Comparison of ENCODE assay signal across 10 mouse cellular contexts in the genomic region with DNA sequence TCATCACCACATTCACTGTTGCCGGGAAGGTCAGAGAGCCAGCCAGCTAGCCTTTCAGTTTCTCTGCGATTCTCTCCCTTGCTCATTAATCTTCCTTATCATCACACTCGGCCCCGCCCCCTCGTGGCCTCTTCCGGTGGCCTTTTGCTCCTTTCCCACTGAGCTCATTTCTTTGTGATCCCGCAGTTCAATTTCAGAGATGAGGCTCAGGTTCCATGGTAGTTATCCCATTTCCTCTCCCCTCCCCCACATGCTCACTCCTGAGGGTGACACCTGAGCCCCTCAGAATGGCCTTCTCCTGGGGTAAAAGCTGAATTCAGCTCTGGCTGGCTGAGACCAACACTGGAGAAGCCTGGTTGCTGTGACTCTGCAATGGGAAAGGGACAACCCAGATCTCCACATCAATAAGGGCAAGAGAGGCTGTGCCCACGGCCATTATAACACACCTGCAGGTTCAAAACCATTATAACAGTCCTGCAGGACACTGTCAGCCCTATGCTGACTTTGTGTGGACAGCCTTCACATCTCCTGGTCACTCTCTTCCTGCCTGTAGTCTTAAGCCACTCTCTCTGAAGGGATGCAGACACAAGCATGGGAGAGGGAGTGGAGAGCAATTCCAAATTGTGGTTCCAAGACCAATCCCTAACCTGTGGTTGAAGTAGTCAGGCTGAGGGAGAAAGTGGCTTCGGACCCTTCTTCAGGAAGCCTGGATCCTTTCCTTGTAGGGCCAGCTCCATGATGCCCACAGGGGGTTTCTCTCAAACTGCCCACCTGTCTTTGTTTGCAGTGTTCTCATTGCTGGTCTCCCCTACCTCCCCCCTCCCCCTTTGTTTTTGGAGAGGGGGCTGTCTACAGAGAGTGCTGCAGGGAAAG. TPM values are rescaled to one million over a fixed set of nuclear protein-coding genes. Genes with fewer than 3 reads are reported as not detected.
DNase-seq lines count a peak whose midpoint lies in the region; ATAC-seq and TF ChIP-seq lines count a peak whose summit lies in the region.
"Had no signal": no experiment of that assay in that cellular context is flagged by ENCODE, and none has a peak within 500 bp of the region (broad histone marks: within the 10 kb centered on the region; RNA-seq: fewer than 3 reads in every experiment).

No protein-coding gene starts in this region.

- H3K36me3 ChIP-seq in lung, embryonic 14.5 days (ENCODE audit: insufficient read depth): no peaks in the 10 kb centered on the region
- H3K36me3 ChIP-seq in embryonic facial prominence, embryonic 15.5 days: no peaks in the 10 kb centered on the region
- peaks cover 3% of the 10 kb centered on the region for H3K36me3 ChIP-seq in kidney, embryonic 15.5 days
- no peaks in the 10 kb centered on the region for H3K36me3 ChIP-seq in midbrain, embryonic 13.5 days

- WGBS in lung, embryonic 14.5 days: 8% methylated on average over 9 of the region's 9 CpGs
- 10% methylated on average over 9 of the region's 9 CpGs for WGBS in embryonic facial prominence, embryonic 15.5 days
- WGBS in kidney, embryonic 15.5 days: 3% methylated on average over 9 of the region's 9 CpGs
- WGBS in midbrain, embryonic 13.5 days: 3% methylated on average over 9 of the region's 9 CpGs

- no peaks in the 10 kb centered on the region for H3K9me3 ChIP-seq in lung, embryonic 14.5 days (ENCODE audit: low read depth, low read length)
- no peaks in the 10 kb centered on the region for H3K9me3 ChIP-seq in embryonic facial prominence, embryonic 15.5 days (replicated peaks)
- H3K9me3 ChIP-seq in kidney, embryonic 15.5 days (replicated peaks): no peaks in the 10 kb centered on the region
- H3K9me3 ChIP-seq in midbrain, embryonic 13.5 days: no peaks in the 10 kb centered on the region

- H3K27me3 ChIP-seq in lung, embryonic 14.5 days (ENCODE audit: insufficient read depth, low read length): no peaks in the 10 kb centered on the region
- H3K27me3 ChIP-seq in embryonic facial prominence, embryonic 15.5 days: no peaks in the 10 kb centered on the region
- H3K27me3 ChIP-seq in kidney, embryonic 15.5 days: no peaks in the 10 kb centered on the region
- no peaks in the 10 kb centered on the region for H3K27me3 ChIP-seq in midbrain, embryonic 13.5 days
- H3K27me3 ChIP-seq: Patski had no signal

- ATAC-seq in lung, embryonic 14.5 days (ENCODE audit: insufficient read depth): no peak
- ATAC-seq in embryonic facial prominence, embryonic 15.5 days (ENCODE audit: insufficient number of reproducible peaks, low FRiP score, low TSS enrichment, low read depth): no peak
- peak; percentile 47 for ATAC-seq in kidney, embryonic 15.5 days (replicated peaks; ENCODE audit: low FRiP score)
- peak; percentile 41 for ATAC-seq in midbrain, embryonic 13.5 days
- ATAC-seq: Patski had no signal

- TF ChIP-seq CTCF in lung, embryonic 14.5 days (IDR thresholded peaks at IDR 0.05; ENCODE audit: low read depth): no peak

- peak overlapping the region; percentile 28; the same call in 1 of the 2 replicates for H3K27ac ChIP-seq in lung, embryonic 14.5 days (ENCODE audit: low read depth)
- H3K27ac ChIP-seq in embryonic facial prominence, embryonic 15.5 days (replicated peaks): 0 out of 2 replicates have a peak overlapping the region, but pooled peaks have one; percentile 11
- peak overlapping the region; percentile 87 for H3K27ac ChIP-seq in kidney, embryonic 15.5 days
- H3K27ac ChIP-seq in midbrain, embryonic 13.5 days: peak overlapping the region; percentile 86
- H3K27ac ChIP-seq: macrophage had no signal

- no peak overlapping the region for H3K4me3 ChIP-seq in lung, embryonic 14.5 days (ENCODE audit: low read depth, low read length)
- no peak overlapping the region for H3K4me3 ChIP-seq in embryonic facial prominence, embryonic 15.5 days (replicated peaks)
- H3K4me3 ChIP-seq in kidney, embryonic 15.5 days (replicated peaks): peak overlapping the region; percentile 12; the same call in 1 of the 2 replicates
- H3K4me3 ChIP-seq in midbrain, embryonic 13.5 days (replicated peaks): peak overlapping the region; percentile 12; the same call in 1 of the 2 replicates

- H3K4me1 ChIP-seq in lung, embryonic 14.5 days (ENCODE audit: insufficient read depth): peaks cover 18% of the 10 kb centered on the region
- peaks cover 51% of the 10 kb centered on the region for H3K4me1 ChIP-seq in embryonic facial prominence, embryonic 15.5 days
- peaks cover 51% of the 10 kb centered on the region for H3K4me1 ChIP-seq in kidney, embryonic 15.5 days
- H3K4me1 ChIP-seq in midbrain, embryonic 13.5 days (replicated peaks): peaks cover 42% of the 10 kb centered on the region

- peak overlapping the region; percentile 25; the same call in 1 of the 2 replicates for H3K4me2 ChIP-seq in lung, embryonic 14.5 days
- peak overlapping the region; percentile 21; the same call in 1 of the 2 replicates for H3K4me2 ChIP-seq in embryonic facial prominence, embryonic 15.5 days (replicated peaks)
- peak overlapping the region; percentile 52 for H3K4me2 ChIP-seq in kidney, embryonic 15.5 days
- peak overlapping the region; percentile 38 for H3K4me2 ChIP-seq in midbrain, embryonic 13.5 days (replicated peaks)

- H3K9ac ChIP-seq in lung, embryonic 14.5 days: no peak overlapping the region
- H3K9ac ChIP-seq in embryonic facial prominence, embryonic 15.5 days: no peak overlapping the region
- no peak overlapping the region for H3K9ac ChIP-seq in kidney, embryonic 15.5 days
- peak overlapping the region; percentile 42 for H3K9ac ChIP-seq in midbrain, embryonic 13.5 days (replicated peaks)

- DNase-seq in lung, embryonic 14.5 days: peak; percentile 17
- DNase-seq in lung, adult 18-20 months: no peak
- DNase-seq in right cerebral cortex, adult 2 months (ENCODE audit: low spot score in 2 of 2): no peak
- DNase-seq in cerebellum, postnatal 10 days: no peak
- no peak for DNase-seq in layer of hippocampus, postnatal 25 days (ENCODE audit: extremely low spot score in 1 of 2, low spot score in 1 of 2)

RNA-seq across cellular contexts. Expression of gene Lrrc75a, which starts 18.7 kb away (rescaled TPM):
- 14.1 and 16.4 TPM in 2 replicates for polyA plus RNA-seq in lung, embryonic 14.5 days (2014; fragmentation: Nextera tagmentation; extraction: Ambion mirVana)
- 16.2 and 16.3 TPM in 2 replicates for polyA plus RNA-seq in embryonic facial prominence, embryonic 15.5 days (2015; fragmentation: Nextera tagmentation; extraction: Ambion mirVana)
- polyA plus RNA-seq in kidney, embryonic 15.5 days (2015; fragmentation: Nextera tagmentation; extraction: Ambion mirVana): 14.3 and 15.7 TPM in 2 replicates
- 8.2 and 11.4 TPM in 2 replicates for polyA plus RNA-seq in midbrain, embryonic 13.5 days (2015; fragmentation: Nextera tagmentation; extraction: Ambion mirVana)
- 1 to 10 TPM; 8.1 to 9.9 TPM for total RNA-seq in layer of hippocampus, postnatal 25 days (2021)

RNA-seq across cellular contexts. Expression of gene Mmgt2, which starts 18.9 kb away (rescaled TPM):
- polyA plus RNA-seq in lung, embryonic 14.5 days (2014; fragmentation: Nextera tagmentation; extraction: Ambion mirVana): 42.7 and 42.8 TPM in 2 replicates
- 51.4 and 52.4 TPM in 2 replicates for polyA plus RNA-seq in embryonic facial prominence, embryonic 15.5 days (2015; fragmentation: Nextera tagmentation; extraction: Ambion mirVana)
- 67.3 and 70.4 TPM in 2 replicates for polyA plus RNA-seq in kidney, embryonic 15.5 days (2015; fragmentation: Nextera tagmentation; extraction: Ambion mirVana)
- 23.0 and 25.2 TPM in 2 replicates for polyA plus RNA-seq in midbrain, embryonic 13.5 days (2015; fragmentation: Nextera tagmentation; extraction: Ambion mirVana)
- 10 to 100 TPM; 16.5 to 17.9 TPM for total RNA-seq in layer of hippocampus, postnatal 25 days (2021)

RNA-seq across cellular contexts. Expression of gene Trpv2, which starts 55.3 kb away (rescaled TPM):
- 3.9 and 4.2 TPM in 2 replicates for polyA plus RNA-seq in lung, embryonic 14.5 days (2014; fragmentation: Nextera tagmentation; extraction: Ambion mirVana)
- polyA plus RNA-seq in embryonic facial prominence, embryonic 15.5 days (2015; fragmentation: Nextera tagmentation; extraction: Ambion mirVana): 5.3 and 6.4 TPM in 2 replicates
- polyA plus RNA-seq in kidney, embryonic 15.5 days (2015; fragmentation: Nextera tagmentation; extraction: Ambion mirVana): 3.5 and 6.4 TPM in 2 replicates
- polyA plus RNA-seq in midbrain, embryonic 13.5 days (2015; fragmentation: Nextera tagmentation; extraction: Ambion mirVana): 20.7 TPM in 2 replicates
- total RNA-seq in layer of hippocampus, postnatal 25 days (2021): 10 to 100 TPM; 14.3 to 16.0 TPM

Comparison
In these comparisons a context has a peak if more than half of its experiments do, and no peak if none do; other contexts are left out.
1. ATAC-seq: peak in kidney, embryonic 15.5 days (single experiment) and midbrain, embryonic 13.5 days (single experiment); none in lung, embryonic 14.5 days (single experiment) and embryonic facial prominence, embryonic 15.5 days (single experiment).
2. H3K27ac ChIP-seq: peak in every context shown above with its lines; median percentile 87 in kidney, embryonic 15.5 days; 86 in midbrain, embryonic 13.5 days; 28 in lung, embryonic 14.5 days; 11 in embryonic facial prominence, embryonic 15.5 days.
3. H3K4me3 ChIP-seq: peak in kidney, embryonic 15.5 days (single experiment) and midbrain, embryonic 13.5 days (single experiment); none in lung, embryonic 14.5 days (single experiment) and embryonic facial prominence, embryonic 15.5 days (single experiment).
4. Peak in every context shown above with its lines, with median percentiles within 50 percentile points of each other: H3K4me2 ChIP-seq.